Mouse (Mus musculus): Measurements from ENCODE around the gene Tcfl5. TPM values are rescaled to one million over a fixed set of nuclear protein-coding genes. Genes with fewer than 3 reads are reported as not detected.
A peak's percentile ranks its signal among the peaks of the same experiment; 100 is the strongest.

Tcfl5 gene
- polyA plus RNA-seq, 1 experiment, result 0.44 TPM

- peaks cover 74% of the 10 kb centered on the region for H3K27me3 ChIP-seq (replicated peaks)
- H3K4me3 ChIP-seq (replicated peaks), result no peak overlapping the region
- peaks cover 11% of the 10 kb centered on the region; the same call in 1 of the 2 replicates for H3K4me1 ChIP-seq
- H3K36me3 ChIP-seq (replicated peaks; ENCODE audit: low read length), result peaks cover 7% of the 10 kb centered on the region
- H3K9me3 ChIP-seq, result no peaks in the 10 kb centered on the region
- TF ChIP-seq GATA1 (IDR thresholded peaks at IDR 0.05; ENCODE audit: borderline replicate concordance, low read length), result no peak
- TF ChIP-seq FLI1 (IDR thresholded peaks at IDR 0.05; ENCODE audit: low read length), result no peak
Observed at GRCm38 (mm10) chr2:180600569-180601021, 41.9 kb downstream of the Tcfl5 start.

- peaks cover 29% of the 10 kb centered on the region for H3K36me3 ChIP-seq (replicated peaks; ENCODE audit: low read length)
- H3K9me3 ChIP-seq, result no peaks in the 10 kb centered on the region
- peaks cover 52% of the 10 kb centered on the region for H3K27me3 ChIP-seq (replicated peaks)
- TF ChIP-seq GATA1 (IDR thresholded peaks at IDR 0.05; ENCODE audit: borderline replicate concordance, low read length) (no peak), FLI1 (IDR thresholded peaks at IDR 0.05; ENCODE audit: low read length) (no peak)
- H3K4me3 ChIP-seq (replicated peaks), result no peak overlapping the region
- peaks cover 7% of the 10 kb centered on the region; the same call in 1 of the 2 replicates for H3K4me1 ChIP-seq
Observed at GRCm38 (mm10) chr2:180598157-180598705, 44.3 kb downstream of the Tcfl5 start.

- H3K4me1 ChIP-seq, result peaks cover 7% of the 10 kb centered on the region; the same call in 1 of the 2 replicates
- H3K36me3 ChIP-seq (replicated peaks; ENCODE audit: low read length), result peaks cover 36% of the 10 kb centered on the region
- H3K27me3 ChIP-seq (replicated peaks), result peaks cover 52% of the 10 kb centered on the region
- TF ChIP-seq GATA1 (IDR thresholded peaks at IDR 0.05; ENCODE audit: borderline replicate concordance, low read length), result no peak
- no peaks in the 10 kb centered on the region for H3K9me3 ChIP-seq
- no peak within 1 kb of the TSS for H3K4me3 ChIP-seq (replicated peaks)
Observed at GRCm38 (mm10) chr2:180597490-180597889, 45.0 kb downstream of the Tcfl5 start, which contains the start of gene Col9a3. Gene Col9a3 (plus strand): TSS chr2:180597790.

GRCm38 (mm10) chr2:180589123-180589831, 53.2 kb downstream of the Tcfl5 start, which contains the start of gene Ogfr:
Gene Ogfr (plus strand): TSS chr2:180589245.
- Histone ChIP-seq H3K36me3 (replicated peaks; ENCODE audit: low read length) (peaks cover 72% of the 10 kb centered on the region), H3K27me3 (replicated peaks) (no peaks in the 10 kb centered on the region), H3K9me3 (no peaks in the 10 kb centered on the region), H3K4me3 (replicated peaks) (peak within 1 kb of the TSS; percentile 92), H3K4me1 (peaks cover 58% of the 10 kb centered on the region)
- TF ChIP-seq GATA1 (IDR thresholded peaks at IDR 0.05; ENCODE audit: borderline replicate concordance, low read length) (no peak), FLI1 (IDR thresholded peaks at IDR 0.05; ENCODE audit: low read length) (no peak)

GRCm38 (mm10) chr2:180588736-180589122, 53.8 kb downstream of the Tcfl5 start:
- no peaks in the 10 kb centered on the region for H3K9me3 ChIP-seq
- no peaks in the 10 kb centered on the region for H3K27me3 ChIP-seq (replicated peaks)
- peaks cover 64% of the 10 kb centered on the region for H3K4me1 ChIP-seq
- peaks cover 72% of the 10 kb centered on the region for H3K36me3 ChIP-seq (replicated peaks; ENCODE audit: low read length)
- TF ChIP-seq FLI1 (IDR thresholded peaks at IDR 0.05; ENCODE audit: low read length) (no peak), GATA1 (IDR thresholded peaks at IDR 0.05; ENCODE audit: borderline replicate concordance, low read length) (no peak)
- H3K4me3 ChIP-seq (replicated peaks), result peak overlapping the region; percentile 92

- Histone ChIP-seq H3K4me3 (replicated peaks) (peak overlapping the region; percentile 96), H3K36me3 (replicated peaks; ENCODE audit: low read length) (peaks cover 38% of the 10 kb centered on the region), H3K4me1 (peaks cover 59% of the 10 kb centered on the region), H3K27me3 (replicated peaks) (peaks cover 2% of the 10 kb centered on the region), H3K9me3 (no peaks in the 10 kb centered on the region)
- no peak for TF ChIP-seq FLI1 (IDR thresholded peaks at IDR 0.05; ENCODE audit: low read length)
Observed at GRCm38 (mm10) chr2:180583154-180583507, 59.4 kb downstream of the Tcfl5 start.

GRCm38 (mm10) chr2:180582481-180583153, 59.9 kb downstream of the Tcfl5 start:
- Histone ChIP-seq H3K9me3 (no peaks in the 10 kb centered on the region), H3K4me3 (replicated peaks) (peak overlapping the region; percentile 96), H3K27me3 (replicated peaks) (peaks cover 2% of the 10 kb centered on the region), H3K4me1 (peaks cover 64% of the 10 kb centered on the region), H3K36me3 (replicated peaks; ENCODE audit: low read length) (peaks cover 38% of the 10 kb centered on the region)
- TF ChIP-seq GATA1 (IDR thresholded peaks at IDR 0.05; ENCODE audit: borderline replicate concordance, low read length), result no peak
- 0 out of 2 replicates have a peak, but pooled peaks have one; percentile 43 for TF ChIP-seq FLI1 (IDR thresholded peaks at IDR 0.05; ENCODE audit: low read length)

- peaks cover 23% of the 10 kb centered on the region for H3K36me3 ChIP-seq (replicated peaks; ENCODE audit: low read length)
- H3K4me1 ChIP-seq, result peaks cover 64% of the 10 kb centered on the region
- H3K4me3 ChIP-seq (replicated peaks), result peak within 1 kb of the TSS; percentile 96
- no peak for TF ChIP-seq GATA1 (IDR thresholded peaks at IDR 0.05; ENCODE audit: borderline replicate concordance, low read length)
- TF ChIP-seq FLI1 (IDR thresholded peaks at IDR 0.05; ENCODE audit: low read length), result no peak
- H3K9me3 ChIP-seq, result no peaks in the 10 kb centered on the region
- H3K27me3 ChIP-seq (replicated peaks), result peaks cover 9% of the 10 kb centered on the region
Observed at GRCm38 (mm10) chr2:180581002-180581401, 61.5 kb downstream of the Tcfl5 start, which contains the start of gene Mrgbp. Gene Mrgbp (plus strand): TSS chr2:180581304.

- H3K4me3 ChIP-seq (replicated peaks), result no peak overlapping the region
- H3K9me3 ChIP-seq, result peaks cover under 1% of the 10 kb centered on the region; the same call in 1 of the 2 replicates
- H3K27me3 ChIP-seq (replicated peaks), result peaks cover 19% of the 10 kb centered on the region
- TF ChIP-seq GATA1 (IDR thresholded peaks at IDR 0.05; ENCODE audit: borderline replicate concordance, low read length), result no peak
- no peak for TF ChIP-seq FLI1 (IDR thresholded peaks at IDR 0.05; ENCODE audit: low read length)
- peaks cover under 1% of the 10 kb centered on the region for H3K36me3 ChIP-seq (replicated peaks; ENCODE audit: low read length)
- H3K4me1 ChIP-seq, result peaks cover 44% of the 10 kb centered on the region
Observed at GRCm38 (mm10) chr2:180578686-180579085, 63.8 kb downstream of the Tcfl5 start.

All from megakaryocyte, embryonic 14.5 days (primary cell).